Mouse (Mus musculus) MEL (cell line): ENCODE results near the gene Eif3b. TPM values are rescaled to one million over a fixed set of nuclear protein-coding genes. Genes with fewer than 3 reads are reported as not detected.

Source experiments
- DNase-seq: peaks from one replicate; pipeline ENCODE4 v3.0.0; 2011; ENCODE audit warnings: low read depth, low spot score
- H3K27ac ChIP-seq: 2 replicates; pipeline ENCODE4 v1.5.1; 2012; ENCODE audit warnings: low read depth, mild to moderate bottlenecking, control low read depth, low read length, moderate library complexity; ENCODE audit not compliant: control insufficient read depth
- H3K27me3 ChIP-seq, 2 experiments: fragments of 150-350 bp in 1 of 2; sonication (generic) in 1 of 2; 2 replicates each; pipeline ENCODE4 v1.6.1; 2012; ENCODE audit warnings: low read length in 2 of 2, mild to moderate bottlenecking in 2 of 2, improper control_type of control experiment in 1 of 2, moderate library complexity in 1 of 2; ENCODE audit not compliant: insufficient read depth in 2 of 2, control insufficient read depth in 1 of 2
- H3K36me3 ChIP-seq, 2 experiments: 2 replicates each; pipeline ENCODE4 v1.6.1; 2012 to 2014; ENCODE audit warnings: low read length in 2 of 2, improper control_type of control experiment in 1 of 2, inconsistent platforms in 1 of 2, mild to moderate bottlenecking in 1 of 2; ENCODE audit not compliant: insufficient read depth in 2 of 2, control insufficient read depth in 1 of 2
- H3K4me1 ChIP-seq, 2 experiments: fragments of 150-350 bp in 1 of 2; sonication (generic) in 1 of 2; 2 replicates each; pipeline ENCODE4 v1.6.1; 2012; ENCODE audit warnings: low read length in 2 of 2, improper control_type of control experiment in 1 of 2, mild to moderate bottlenecking in 1 of 2; ENCODE audit not compliant: insufficient read depth in 2 of 2, control insufficient read depth in 1 of 2
- H3K4me3 ChIP-seq, 2 experiments: fragments of 150-350 bp in 1 of 2; sonication (generic) in 1 of 2; 2 replicates each; pipeline ENCODE4 v1.5.1; 2012; ENCODE audit warnings: low read depth in 2 of 2, low read length in 2 of 2, mild to moderate bottlenecking in 2 of 2, moderate library complexity in 2 of 2, control low read depth in 1 of 2, improper control_type of control experiment in 1 of 2; ENCODE audit not compliant: control insufficient read depth in 1 of 2, insufficient read depth in 1 of 2
- H3K79me2 ChIP-seq: 2 replicates; pipeline ENCODE4 v1.6.1; 2012; ENCODE audit warnings: mild to moderate bottlenecking, low read length, moderate library complexity; ENCODE audit not compliant: control insufficient read depth, poor library complexity, insufficient read depth
- H3K9ac ChIP-seq: 2 replicates; pipeline ENCODE4 v1.6.1; 2012; ENCODE audit warnings: low read depth, mild to moderate bottlenecking, control low read depth, low read length, moderate library complexity; ENCODE audit not compliant: control insufficient read depth, poor library complexity, severe bottlenecking
- H3K9me3 ChIP-seq: fragments of 150-350 bp; sonication (generic); replicated peaks from 2 replicates; pipeline ENCODE4 v1.6.1; 2012; ENCODE audit warnings: mild to moderate bottlenecking, low read length, improper control_type of control experiment, moderate library complexity; ENCODE audit not compliant: insufficient read depth
- BHLHE40 ChIP-seq: IDR thresholded peaks from 2 replicates; pipeline ENCODE4 v1.6.1; 2012; ENCODE audit warnings: low read depth, mild to moderate bottlenecking, inconsistent platforms, low read length, improper control_type of control experiment, borderline replicate concordance
- CHD2 ChIP-seq: IDR thresholded peaks from 2 replicates; pipeline ENCODE4 v1.6.1; 2011; ENCODE audit warnings: low read length, improper control_type of control experiment
- ELF1 ChIP-seq: IDR thresholded peaks from 2 replicates; pipeline ENCODE4 v1.6.1; 2014; ENCODE audit warnings: low read depth, mild to moderate bottlenecking, inconsistent platforms, low read length, improper control_type of control experiment, moderate library complexity
- EP300 ChIP-seq, 2 experiments: IDR thresholded peaks; 2 replicates each; pipeline ENCODE4 v1.6.1; 2011; ENCODE audit warnings: improper control_type of control experiment in 2 of 2, low read length in 2 of 2, low read depth in 1 of 2, mild to moderate bottlenecking in 1 of 2
- ETS1 ChIP-seq: IDR thresholded peaks from 2 replicates; pipeline ENCODE4 v1.6.1; 2012; ENCODE audit warnings: low read depth, mild to moderate bottlenecking, inconsistent platforms, low read length, improper control_type of control experiment, moderate library complexity
- GATA1 ChIP-seq: IDR thresholded peaks from 2 replicates; pipeline ENCODE4 v1.6.1; 2011; ENCODE audit warnings: low read depth, low read length, improper control_type of control experiment
- JUND ChIP-seq: IDR thresholded peaks from 2 replicates; pipeline ENCODE4 v1.6.1; 2011; ENCODE audit warnings: low read depth, mild to moderate bottlenecking, improper control_type of control experiment, low read length
- MAFK ChIP-seq: IDR thresholded peaks from 2 replicates; pipeline ENCODE4 v1.6.1; 2011; ENCODE audit warnings: low read depth, mild to moderate bottlenecking, low read length, improper control_type of control experiment, borderline replicate concordance
- MAZ ChIP-seq: IDR thresholded peaks from 2 replicates; pipeline ENCODE4 v1.6.1; 2012; ENCODE audit warnings: low read depth, mild to moderate bottlenecking, inconsistent platforms, low read length, improper control_type of control experiment
- MYB ChIP-seq: IDR thresholded peaks from 2 replicates; pipeline ENCODE4 v1.6.1; 2011; ENCODE audit warnings: mild to moderate bottlenecking, low read depth, low read length, improper control_type of control experiment
- MYC ChIP-seq: IDR thresholded peaks from 2 replicates; pipeline ENCODE4 v1.6.1; 2011; ENCODE audit warnings: low read depth, mild to moderate bottlenecking, low read length, improper control_type of control experiment, moderate library complexity
- NRF1 ChIP-seq: IDR thresholded peaks from 2 replicates; pipeline ENCODE4 v1.6.1; 2014; ENCODE audit warnings: low read depth, mild to moderate bottlenecking, inconsistent platforms, low read length, improper control_type of control experiment, moderate library complexity; ENCODE audit not compliant: poor library complexity, insufficient read depth, severe bottlenecking
- POLR2AphosphoS5 ChIP-seq: IDR thresholded peaks from 2 replicates; pipeline ENCODE4 v1.6.1; 2012; ENCODE audit warnings: low read depth, borderline replicate concordance, mild to moderate bottlenecking, inconsistent platforms, low read length, moderate library complexity, mixed read lengths
- SIN3A ChIP-seq: IDR thresholded peaks from 2 replicates; pipeline ENCODE4 v1.6.1; 2012; ENCODE audit warnings: low read length, improper control_type of control experiment, inconsistent platforms
- TCF12 ChIP-seq: IDR thresholded peaks from 2 replicates; pipeline ENCODE4 v1.6.1; 2014; ENCODE audit warnings: low read depth, mild to moderate bottlenecking, inconsistent platforms, low read length, improper control_type of control experiment, moderate library complexity
- UBTF ChIP-seq: IDR thresholded peaks from 2 replicates; pipeline ENCODE4 v1.6.1; 2012; ENCODE audit warnings: low read depth, mild to moderate bottlenecking, inconsistent platforms, low read length, improper control_type of control experiment, moderate library complexity, borderline replicate concordance; ENCODE audit not compliant: insufficient read depth
- USF1 ChIP-seq: IDR thresholded peaks from 2 replicates; pipeline ENCODE4 v1.6.1; 2014; ENCODE audit warnings: low read depth, mild to moderate bottlenecking, inconsistent platforms, low read length, improper control_type of control experiment, moderate library complexity
- ZC3H11A ChIP-seq: IDR thresholded peaks from 2 replicates; pipeline ENCODE4 v1.6.1; 2012; ENCODE audit warnings: low read depth, mild to moderate bottlenecking, inconsistent platforms, low read length, improper control_type of control experiment
- ZKSCAN1 ChIP-seq: IDR thresholded peaks from 2 replicates; pipeline ENCODE4 v1.6.1; 2012; ENCODE audit warnings: low read depth, mild to moderate bottlenecking, inconsistent platforms, low read length, improper control_type of control experiment, moderate library complexity
- ZMIZ1 ChIP-seq: IDR thresholded peaks from 2 replicates; pipeline ENCODE4 v1.6.1; 2012; ENCODE audit warnings: low read depth, mild to moderate bottlenecking, inconsistent platforms, low read length, improper control_type of control experiment, moderate library complexity
- ZNF384 ChIP-seq: IDR thresholded peaks from 2 replicates; pipeline ENCODE4 v1.6.1; 2012; ENCODE audit warnings: low read depth, mild to moderate bottlenecking, inconsistent platforms, low read length, improper control_type of control experiment
- polyA plus RNA-seq, 2 experiments: library from polyadenylated mRNA; stranded (reverse) in 1 of 2; unstranded in 1 of 2; fragments of >175 nt in 1 of 2; fragments of >200 nt in 1 of 2; gene quantifications; 2 replicates each; pipeline versions ENCODE4 v1.2.1 to v1.2.4; 2012; ENCODE audit warnings: low replicate concordance in 2 of 2, low read depth in 1 of 2; ENCODE audit not compliant: insufficient read length in 2 of 2, insufficient read depth in 1 of 2, missing spikeins in 1 of 2
- total RNA-seq: library from RNA; depleted of rRNA; stranded (reverse); fragments of 300-350 nt; gene quantifications from 2 replicates; pipeline ENCODE4 v1.2.3, GENCODE M21; 2012

Eif3b gene
- total and polyA plus RNA-seq, 3 experiments, result 303 to 580 (median 376) TPM

DNA sequence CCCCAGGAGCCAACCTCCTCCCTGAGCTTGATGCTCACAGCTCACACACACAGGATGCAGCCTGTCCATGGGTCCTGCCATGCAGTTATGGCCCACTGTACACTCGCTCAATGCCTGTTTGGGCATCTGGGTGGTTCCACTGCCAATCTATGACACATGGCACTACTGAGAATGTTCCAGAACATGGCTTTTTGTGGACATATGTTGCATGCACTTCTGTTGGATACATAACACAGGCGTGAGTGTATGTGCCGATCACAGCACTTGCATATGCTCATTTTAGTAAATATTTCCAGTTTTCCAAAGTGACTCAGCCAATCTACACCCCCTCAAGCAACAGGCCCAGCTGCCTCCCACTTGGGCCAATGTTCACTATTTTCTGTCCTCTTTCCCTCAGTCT lies 47.5 kb upstream of the Eif3b start:
- Histone ChIP-seq H3K27ac (no peak overlapping the region), H3K36me3 (0 out of 4 replicates have a peak, but pooled peaks cover 0 to 2% of the 10 kb centered on the region in 2 experiments), H3K9me3 (no peaks in the 10 kb centered on the region), H3K4me1 (no peaks in the 10 kb centered on the region), H3K4me3 (no peak overlapping the region), H3K27me3 (no peaks in the 10 kb centered on the region), H3K79me2 (peaks cover 10% of the 10 kb centered on the region), H3K9ac (no peak overlapping the region)
- TF ChIP-seq MAFK (no peak), EP300 (IDR thresholded peaks at IDR 0.05; ENCODE audit: low read depth in 1 of 2, low read length in 2 of 2) (no peak), ETS1 (no peak), ZMIZ1 (no peak), ELF1 (no peak), USF1 (no peak), MAZ (no peak), MYB (no peak), TCF12 (no peak), JUND (no peak), BHLHE40 (no peak), UBTF (no peak), ZNF384 (no peak), ZC3H11A (no peak), ZKSCAN1 (no peak)
- DNase-seq, result no peak

DNA sequence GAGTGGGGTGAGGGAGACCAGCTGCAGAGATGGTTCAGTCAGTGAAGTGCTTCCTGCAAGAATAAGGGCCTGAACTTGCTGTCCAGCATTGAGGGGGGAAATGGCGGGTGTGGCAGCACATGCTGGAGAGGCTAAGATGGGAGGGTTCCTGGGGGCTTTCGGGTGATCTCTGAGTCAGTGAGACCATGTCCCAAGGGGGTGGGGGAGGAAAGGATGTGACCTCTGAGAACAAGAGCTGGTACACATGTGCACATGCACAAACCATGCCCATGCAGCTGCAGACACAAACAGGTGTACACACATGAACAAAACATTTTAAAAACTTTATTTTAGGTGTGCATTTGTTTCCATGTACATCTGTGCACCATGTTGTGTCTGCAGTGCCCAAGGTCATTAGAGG lies 45.4 kb upstream of the Eif3b start:
- no peak for TF ChIP-seq ZNF384
- TF ChIP-seq POLR2AphosphoS5, result no peak
- no peak for TF ChIP-seq GATA1
- TF ChIP-seq MAZ, result no peak
- no peak for TF ChIP-seq NRF1
- TF ChIP-seq MYC, result no peak
- no peak for TF ChIP-seq CHD2
- TF ChIP-seq MYB, result no peak
- no peak for TF ChIP-seq SIN3A
- peaks cover 0 to 4% of the 10 kb centered on the region in 2 experiments; a peak in 1 of 4 replicates for H3K4me1 ChIP-seq

More for the DNA sequence above, 45.4 kb upstream of the Eif3b start:
- DNase-seq, result no peak
- Histone ChIP-seq H3K27me3 (no peaks in the 10 kb centered on the region), H3K36me3 (peaks cover 0 to 7% of the 10 kb centered on the region in 2 experiments; a peak in 2 of 4 replicates), H3K27ac (no peak overlapping the region), H3K9me3 (no peaks in the 10 kb centered on the region), H3K79me2 (peaks cover 13% of the 10 kb centered on the region), H3K9ac (no peak overlapping the region), H3K4me3 (no peak overlapping the region)
